In genomic region chr9:66352704-66353103, GRCm38 (mm10) we compare ENCODE assay signal across 14 mouse cellular contexts. TPM values are rescaled to one million over a fixed set of nuclear protein-coding genes. Genes with fewer than 3 reads are reported as not detected.
DNase-seq lines count a peak whose midpoint lies in the region; ATAC-seq lines count a peak whose summit lies in the region.
"Had no signal": no experiment of that assay in that cellular context is flagged by ENCODE, and none has a peak within 500 bp of the region (broad histone marks: within the 10 kb centered on the region; RNA-seq: fewer than 3 reads in every experiment).

No protein-coding gene starts in this region.

- WGBS in hindbrain, embryonic 14.5 days: 88% methylated on average over 2 of the region's 2 CpGs
- WGBS in hindbrain, embryonic 10.5 days: 81% methylated on average over 2 of the region's 2 CpGs
- WGBS in hindbrain, embryonic 16.5 days: 77% methylated on average over 2 of the region's 2 CpGs
- 68% methylated on average over 2 of the region's 2 CpGs for WGBS in midbrain, embryonic 16.5 days

- peak overlapping the region; percentile 80 for H3K4me2 ChIP-seq in hindbrain, embryonic 14.5 days (replicated peaks)
- H3K4me2 ChIP-seq in hindbrain, embryonic 16.5 days (ENCODE audit: low read length): peak overlapping the region; percentile 63; the same call in 1 of the 2 replicates
- peak overlapping the region; percentile 64 for H3K4me2 ChIP-seq in midbrain, embryonic 16.5 days (ENCODE audit: low read length)

- no peaks in the 10 kb centered on the region for H3K27me3 ChIP-seq in hindbrain, embryonic 14.5 days (ENCODE audit: control insufficient read depth, insufficient read depth, low read length)
- peaks cover 2% of the 10 kb centered on the region; the same call in 1 of the 2 replicates for H3K27me3 ChIP-seq in hindbrain, embryonic 10.5 days (ENCODE audit: insufficient read depth, poor library complexity, severe bottlenecking)
- H3K27me3 ChIP-seq in hindbrain, embryonic 16.5 days (replicated peaks; ENCODE audit: control insufficient read depth, insufficient read depth, low read length): no peaks in the 10 kb centered on the region
- no peaks in the 10 kb centered on the region for H3K27me3 ChIP-seq in midbrain, embryonic 16.5 days (ENCODE audit: control insufficient read depth, insufficient read depth, low read depth, low read length)

- no peak overlapping the region for H3K27ac ChIP-seq in hindbrain, embryonic 14.5 days
- no peak overlapping the region for H3K27ac ChIP-seq in hindbrain, embryonic 10.5 days
- no peak overlapping the region for H3K27ac ChIP-seq in hindbrain, embryonic 16.5 days (ENCODE audit: low read depth, low read length)
- H3K27ac ChIP-seq in midbrain, embryonic 16.5 days (ENCODE audit: low read length): no peak overlapping the region

- H3K9ac ChIP-seq in hindbrain, embryonic 14.5 days: no peak overlapping the region
- H3K9ac ChIP-seq in hindbrain, embryonic 16.5 days (ENCODE audit: low read depth, low read length): no peak overlapping the region
- no peak overlapping the region for H3K9ac ChIP-seq in midbrain, embryonic 16.5 days (ENCODE audit: low read depth, low read length)

- peaks cover 18% of the 10 kb centered on the region for H3K4me1 ChIP-seq in hindbrain, embryonic 14.5 days (replicated peaks; ENCODE audit: control insufficient read depth, insufficient read depth, low read length)
- H3K4me1 ChIP-seq in hindbrain, embryonic 10.5 days (replicated peaks): peaks cover 26% of the 10 kb centered on the region
- peaks cover 7% of the 10 kb centered on the region for H3K4me1 ChIP-seq in hindbrain, embryonic 16.5 days (ENCODE audit: control insufficient read depth, insufficient read depth, low read depth, low read length)
- peaks cover 17% of the 10 kb centered on the region for H3K4me1 ChIP-seq in midbrain, embryonic 16.5 days (ENCODE audit: control insufficient read depth, insufficient read depth, low read length)

- peak overlapping the region; percentile 96 for H3K4me3 ChIP-seq in hindbrain, embryonic 14.5 days (replicated peaks; ENCODE audit: low read length)
- H3K4me3 ChIP-seq in hindbrain, embryonic 10.5 days: no peak overlapping the region
- H3K4me3 ChIP-seq in hindbrain, embryonic 16.5 days (ENCODE audit: low read length): no peak overlapping the region
- H3K4me3 ChIP-seq in midbrain, embryonic 16.5 days (ENCODE audit: low read depth, low read length): no peak overlapping the region

- ATAC-seq in hindbrain, embryonic 14.5 days (ENCODE audit: low FRiP score): no peak
- no peak for ATAC-seq in hindbrain, embryonic 16.5 days
- no peak for ATAC-seq in midbrain, embryonic 16.5 days
- ATAC-seq: activated CD4-positive, CD25-positive, alpha-beta regulatory T cell, adult 4 months; CD4-positive, CD25-positive, alpha-beta regulatory T cell, adult 4 months; intestine, postnatal 0 days had no signal

- no peaks in the 10 kb centered on the region for H3K9me3 ChIP-seq in hindbrain, embryonic 14.5 days (ENCODE audit: control insufficient read depth, low read length)
- H3K9me3 ChIP-seq in hindbrain, embryonic 10.5 days: no peaks in the 10 kb centered on the region
- H3K9me3 ChIP-seq in hindbrain, embryonic 16.5 days (ENCODE audit: control insufficient read depth, low read length): no peaks in the 10 kb centered on the region
- no peaks in the 10 kb centered on the region for H3K9me3 ChIP-seq in midbrain, embryonic 16.5 days (replicated peaks; ENCODE audit: control insufficient read depth, low read length, poor library complexity, severe bottlenecking)

- H3K36me3 ChIP-seq in hindbrain, embryonic 14.5 days (replicated peaks; ENCODE audit: control insufficient read depth, insufficient read depth): no peaks in the 10 kb centered on the region
- no peaks in the 10 kb centered on the region for H3K36me3 ChIP-seq in hindbrain, embryonic 10.5 days
- no peaks in the 10 kb centered on the region for H3K36me3 ChIP-seq in hindbrain, embryonic 16.5 days (ENCODE audit: control insufficient read depth, insufficient read depth, low read length)
- H3K36me3 ChIP-seq in midbrain, embryonic 16.5 days (ENCODE audit: control insufficient read depth, insufficient read depth, low read length): no peaks in the 10 kb centered on the region

- DNase-seq in hindbrain, embryonic 14.5 days (ENCODE audit: low spot score): no peak
- DNase-seq in hindbrain, embryonic 10.5 days (ENCODE audit: low spot score): no peak
- peak; percentile 42 for DNase-seq in c-Kit-negative CD71-positive TER-119-positive erythroid progenitor cells, embryonic 14.5 days (ENCODE audit: low read depth, low spot score)
- DNase-seq in ovary, postnatal 10 days (ENCODE audit: low spot score): no peak
- DNase-seq in c-Kit-positive CD71-positive TER-119-positive erythroid progenitor cells, embryonic 14.5 days (ENCODE audit: low spot score): no peak
- DNase-seq: cerebellum, adult 11-12 months; kidney, postnatal 10 days; layer of hippocampus, postnatal 36 days; right cerebral cortex, postnatal 25 days had no signal

RNA-seq across cellular contexts. Expression of gene Herc1, which starts 2.5 kb away (rescaled TPM):
- polyA plus RNA-seq in hindbrain, embryonic 14.5 days (2014; fragmentation: Nextera tagmentation; extraction: Ambion mirVana): 53.2 and 54.7 TPM in 2 replicates
- 28.9 and 30.5 TPM in 2 replicates for polyA plus RNA-seq in hindbrain, embryonic 10.5 days (2016; fragmentation: Nextera tagmentation; extraction: Ambion mirVana)
- 39.4 and 39.8 TPM in 2 replicates for polyA plus RNA-seq in hindbrain, embryonic 16.5 days (2015; fragmentation: Nextera tagmentation; extraction: Ambion mirVana)
- 46.8 and 53.2 TPM in 2 replicates for polyA plus RNA-seq in midbrain, embryonic 16.5 days (2015; fragmentation: Nextera tagmentation; extraction: Ambion mirVana)
